Mouse (Mus musculus) layer of hippocampus, postnatal 36 days (tissue): ENCODE measurements around the gene Nebl. TPM values are rescaled to one million over a fixed set of nuclear protein-coding genes. Genes with fewer than 3 reads are reported as not detected.

Source experiments
- DNase-seq, 2 experiments: peaks; one replicate each; pipeline ENCODE4 v3.0.0; 2022
- total RNA-seq, 2 experiments: library from RNA; stranded (reverse); gene quantifications; 2 replicates each; pipeline ENCODE4 v1.2.3; 2021

Nebl gene
- total RNA-seq, 2 experiments from 2014 or later = 129 to 165 TPM

GRCm38 (mm10) chr2:17623931-17624330, 107.3 kb downstream of the Nebl start:
- DNase-seq = no peak

- DNase-seq = no peak
These were observed 121.0 kb downstream of the Nebl start for GRCm38 (mm10) chr2:17610259-17610658.

- no peak for DNase-seq
These were observed 127.7 kb downstream of the Nebl start for GRCm38 (mm10) chr2:17603573-17603972.

- no peak for DNase-seq
These were observed 130.6 kb downstream of the Nebl start for GRCm38 (mm10) chr2:17600652-17601051.

- no peak for DNase-seq
These were observed 131.4 kb downstream of the Nebl start for GRCm38 (mm10) chr2:17599860-17600259.

- DNase-seq = no peak
These were observed 133.3 kb downstream of the Nebl start for GRCm38 (mm10) chr2:17597932-17598331.

- DNase-seq = no peak
These were observed 141.6 kb downstream of the Nebl start for GRCm38 (mm10) chr2:17589669-17590068.

GRCm38 (mm10) chr2:17585329-17585992, 145.8 kb downstream of the Nebl start:
- DNase-seq = no peak

GRCm38 (mm10) chr2:17575648-17576047, 155.6 kb downstream of the Nebl start:
- no peak for DNase-seq

- no peak for DNase-seq
These were observed 159.5 kb downstream of the Nebl start for GRCm38 (mm10) chr2:17571716-17572115.

GRCm38 (mm10) chr2:17558889-17559742, 172.1 kb downstream of the Nebl start:
- no peak for DNase-seq

- DNase-seq = no peak
These were observed 181.2 kb downstream of the Nebl start for GRCm38 (mm10) chr2:17549895-17550558.

GRCm38 (mm10) chr2:17546354-17546948, 184.8 kb downstream of the Nebl start:
- DNase-seq = no peak

- DNase-seq = no peak
These were observed 191.5 kb downstream of the Nebl start for GRCm38 (mm10) chr2:17539737-17540136.

- peak; percentile 53 to 69 for DNase-seq
These were observed 192.8 kb downstream of the Nebl start for GRCm38 (mm10) chr2:17538493-17538892.

GRCm38 (mm10) chr2:17531355-17532105, 199.7 kb downstream of the Nebl start:
- DNase-seq = peak; percentile 29 to 37

GRCm38 (mm10) chr2:17525739-17526526, 205.3 kb downstream of the Nebl start:
- no peak for DNase-seq

GRCm38 (mm10) chr2:17525211-17525610, 206.1 kb downstream of the Nebl start:
- no peak for DNase-seq

- no peak for DNase-seq
These were observed 206.9 kb downstream of the Nebl start for GRCm38 (mm10) chr2:17524205-17524978.

- DNase-seq = no peak
These were observed 207.5 kb downstream of the Nebl start for GRCm38 (mm10) chr2:17523791-17524190.
